Mouse (Mus musculus) heart, adult 18-20 months (tissue): Measurements from ENCODE around the gene Pjvk. TPM values are rescaled to one million over a fixed set of nuclear protein-coding genes. Genes with fewer than 3 reads are reported as not detected.

Experiments used
- total RNA-seq, 2 experiments: library from RNA; stranded (reverse); gene quantifications; 2 replicates each; pipeline ENCODE4 v1.2.3; 2021

Pjvk gene
- total RNA-seq, 2 experiments from 2014 or later = not detected

Other genes starting within 250 kb of the Pjvk start
- 10 to 100 TPM; 15.5 to 16.8 TPM for gene Osbpl6, start 242.0 kb upstream of the Pjvk start, total RNA-seq
- 10 to 100 TPM; 14.3 to 15.2 TPM for gene Prkra, start 461 bp upstream of the Pjvk start, total RNA-seq
- gene Fkbp7, start 24.6 kb downstream of the Pjvk start, total RNA-seq = 10 to 100 TPM; 21.8 to 25.2 TPM
- gene Plekha3, start 26.8 kb downstream of the Pjvk start, total RNA-seq = 10 to 100 TPM; 19.9 to 22.5 TPM